ENCODE assay signal across 14 mouse cellular contexts in the genomic region with DNA sequence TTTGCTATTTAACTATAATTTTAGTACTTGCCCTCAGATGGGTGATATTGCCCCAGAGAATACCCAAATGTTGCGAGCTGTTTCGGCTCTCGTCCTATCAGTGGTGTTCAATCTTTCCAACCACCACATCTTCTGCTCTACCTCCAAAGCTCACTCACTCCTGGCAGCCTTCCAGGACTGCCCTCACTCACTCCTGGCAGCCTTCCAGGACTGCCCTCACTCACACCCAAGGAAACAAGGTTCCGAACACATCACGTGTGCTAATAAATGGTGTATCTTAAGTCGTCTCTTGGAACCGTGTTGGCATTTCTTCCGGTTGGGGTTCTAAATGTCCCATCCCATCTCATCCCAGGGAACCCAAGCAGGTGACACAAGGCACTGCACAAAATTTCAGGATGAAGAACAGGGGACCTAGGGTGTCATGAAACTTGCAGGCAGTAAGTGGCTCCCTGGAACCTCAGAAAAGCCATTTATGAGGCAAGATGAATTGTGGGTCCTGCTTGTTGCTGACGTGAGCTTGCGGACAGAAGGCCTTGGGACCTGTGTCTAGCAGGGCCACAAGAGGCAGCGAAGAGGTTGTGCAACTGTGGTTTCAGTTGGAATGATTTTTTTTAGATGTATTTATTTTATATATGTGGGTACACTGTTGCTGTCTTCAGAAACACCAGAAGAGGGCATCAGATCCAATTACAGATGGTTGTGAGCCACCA. TPM values are rescaled to one million over a fixed set of nuclear protein-coding genes. Genes with fewer than 3 reads are reported as not detected.
DNase-seq lines count a peak whose midpoint lies in the region; ATAC-seq and TF ChIP-seq lines count a peak whose summit lies in the region.
"Had no signal": no experiment of that assay in that cellular context is flagged by ENCODE, and none has a peak within 500 bp of the region (broad histone marks: within the 10 kb centered on the region; RNA-seq: fewer than 3 reads in every experiment).

No protein-coding gene starts in this region.

- TF ChIP-seq CTCF in liver, embryonic 14.5 days (IDR thresholded peaks at IDR 0.05; ENCODE audit: low read depth): 0 out of 2 replicates have a peak, but pooled peaks have one; percentile 11
- peak in 1 of 2 experiments; percentile 25; a peak in 2 of 4 replicates for TF ChIP-seq CTCF in CH12.LX (conservative IDR thresholded peaks at IDR 0.05 in 1 of 2, IDR thresholded peaks at IDR 0.05 in 1 of 2; ENCODE audit: low read depth in 2 of 2, low read length in 2 of 2)

- peaks cover 0 to 2% of the 10 kb centered on the region in 2 experiments; a peak in 1 of 4 replicates for H3K4me1 ChIP-seq in liver, embryonic 14.5 days (replicated peaks; ENCODE audit: control insufficient read depth in 2 of 2, insufficient read depth in 2 of 2, low read length in 1 of 2)
- H3K4me1 ChIP-seq in CH12.LX (ENCODE audit: control insufficient read depth in 1 of 2, insufficient read depth in 2 of 2): peaks cover 8 to 9% of the 10 kb centered on the region in 2 experiments
- H3K4me1 ChIP-seq in midbrain, embryonic 11.5 days (ENCODE audit: control insufficient read depth, insufficient read depth, low read length): no peaks in the 10 kb centered on the region
- H3K4me1 ChIP-seq: lung, embryonic 15.5 days had no signal

- no peak for TF ChIP-seq POLR2A in CH12.LX (IDR thresholded peaks at IDR 0.05; ENCODE audit: low read depth, low read length)

- in situ Hi-C loops in CH12.LX (cut with MboI; ENCODE audit: low pct_ligation_motif_present, low pct_unique_long_range_greater_than_20kb, low sequenced_read_pairs): no loop called here

- no peaks in the 10 kb centered on the region for H3K27me3 ChIP-seq in liver, embryonic 14.5 days (ENCODE audit: control insufficient read depth, insufficient read depth, low read length)
- H3K27me3 ChIP-seq in CH12.LX (replicated peaks): no peaks in the 10 kb centered on the region
- no peaks in the 10 kb centered on the region for H3K27me3 ChIP-seq in midbrain, embryonic 11.5 days (ENCODE audit: control insufficient read depth, insufficient read depth, low read length)
- H3K27me3 ChIP-seq: lung, embryonic 15.5 days had no signal

- no peak for ATAC-seq in liver, embryonic 14.5 days (ENCODE audit: insufficient read depth)
- ATAC-seq in midbrain, embryonic 11.5 days (ENCODE audit: low FRiP score): no peak

- no peaks in the 10 kb centered on the region for H3K79me2 ChIP-seq in CH12.LX (replicated peaks; ENCODE audit: control insufficient read depth, extremely low read depth, insufficient read depth, poor library complexity, severe bottlenecking)

- no peaks in the 10 kb centered on the region for H3K36me3 ChIP-seq in liver, embryonic 14.5 days (replicated peaks; ENCODE audit: control insufficient read depth, insufficient read depth, low read depth)
- no peaks in the 10 kb centered on the region for H3K36me3 ChIP-seq in CH12.LX (replicated peaks in 1 of 2; ENCODE audit: control insufficient read depth in 1 of 2, insufficient read depth in 1 of 2, low read length in 1 of 2)
- H3K36me3 ChIP-seq in midbrain, embryonic 11.5 days (ENCODE audit: control insufficient read depth, insufficient read depth, low read length): no peaks in the 10 kb centered on the region
- H3K36me3 ChIP-seq: G1E; lung, embryonic 15.5 days had no signal

- no peak overlapping the region for H3K4me2 ChIP-seq in liver, embryonic 14.5 days (ENCODE audit: low read depth)
- peak overlapping the region; percentile 3; the same call in 1 of the 2 replicates for H3K4me2 ChIP-seq in CH12.LX (ENCODE audit: insufficient read depth, low read depth, poor library complexity, severe bottlenecking)
- no peak overlapping the region for H3K4me2 ChIP-seq in midbrain, embryonic 11.5 days
- H3K4me2 ChIP-seq: lung, embryonic 15.5 days had no signal

- no peak for TF ChIP-seq RAD21 in CH12.LX (IDR thresholded peaks at IDR 0.05; ENCODE audit: low read depth, low read length)

- no peak overlapping the region for H3K27ac ChIP-seq in liver, embryonic 14.5 days
- no peak overlapping the region for H3K27ac ChIP-seq in CH12.LX (ENCODE audit: insufficient read depth, low read depth)
- no peak overlapping the region for H3K27ac ChIP-seq in midbrain, embryonic 11.5 days (ENCODE audit: low read depth, low read length)
- H3K27ac ChIP-seq: lung, embryonic 15.5 days had no signal

- dilution Hi-C loops in CH12.LX (cut with MboI; ENCODE audit: extremely low pct_ligation_motif_present, extremely low pct_unique_long_range_greater_than_20kb, low sequenced_read_pairs): no loop called here

- no peaks in the 10 kb centered on the region for H3K9me3 ChIP-seq in liver, embryonic 14.5 days (ENCODE audit: control insufficient read depth, low read length)
- no peaks in the 10 kb centered on the region for H3K9me3 ChIP-seq in CH12.LX (replicated peaks; ENCODE audit: low read length)
- no peaks in the 10 kb centered on the region for H3K9me3 ChIP-seq in midbrain, embryonic 11.5 days (ENCODE audit: control insufficient read depth, low read length)
- H3K9me3 ChIP-seq: G1E; lung, embryonic 15.5 days had no signal

- H3K9ac ChIP-seq in liver, embryonic 14.5 days (replicated peaks): no peak overlapping the region
- H3K9ac ChIP-seq in CH12.LX (ENCODE audit: insufficient read depth, low read depth): no peak overlapping the region
- no peak overlapping the region for H3K9ac ChIP-seq in midbrain, embryonic 11.5 days (ENCODE audit: low read length)
- H3K9ac ChIP-seq: lung, embryonic 15.5 days had no signal

- no peak for TF ChIP-seq EP300 in liver, embryonic 14.5 days (IDR thresholded peaks at IDR 0.05; ENCODE audit: low read depth)
- no peak for TF ChIP-seq EP300 in CH12.LX (IDR thresholded peaks at IDR 0.05; ENCODE audit: low read length)

- 65% methylated on average over 11 of the region's 11 CpGs for WGBS in liver, embryonic 14.5 days (ENCODE audit: insufficient replicate concordance)
- WGBS in midbrain, embryonic 11.5 days: 90% methylated on average over 11 of the region's 11 CpGs

- DNase-seq in liver, embryonic 14.5 days (ENCODE audit: low read depth in 3 of 3, low spot score in 3 of 3): no peak
- DNase-seq in liver: no peak
- DNase-seq in CH12.LX (ENCODE audit: extremely low read depth): no peak
- DNase-seq in NIH3T3 (ENCODE audit: low read depth): peak; percentile 16
- DNase-seq in kidney, postnatal 10 days: peak; percentile 84
- DNase-seq in thymus, postnatal 0 days (ENCODE audit: low spot score): no peak
- DNase-seq in thymus, postnatal 25 days: no peak
- DNase-seq in midbrain, embryonic 11.5 days (ENCODE audit: low spot score, missing footprints): no peak
- DNase-seq: gastrocnemius, postnatal 14 days; right cerebral cortex, adult 18-20 months had no signal

- no peak overlapping the region for H3K4me3 ChIP-seq in liver, embryonic 14.5 days (ENCODE audit: insufficient read depth in 1 of 2, low read depth in 2 of 2, low read length in 2 of 2)
- no peak overlapping the region for H3K4me3 ChIP-seq in CH12.LX (replicated peaks in 1 of 3; ENCODE audit: low read depth in 2 of 3, low read length in 2 of 3, poor library complexity in 1 of 3)
- H3K4me3 ChIP-seq in midbrain, embryonic 11.5 days (ENCODE audit: low read depth, low read length): no peak overlapping the region
- H3K4me3 ChIP-seq: lung, embryonic 15.5 days; myocyte had no signal

TF ChIP-seq in CH12.LX, 34 proteins besides CTCF, POLR2A, EP300 and RAD21:
- TF ChIP-seq USF1 (IDR thresholded peaks at IDR 0.05; ENCODE audit: low read depth, low read length): peak; percentile 25; the same call in 1 of the 2 replicates
- peak; percentile 80 for TF ChIP-seq BHLHE40 (IDR thresholded peaks at IDR 0.05; ENCODE audit: low read depth, low read length)
- no peak for TF ChIP-seq ZNF384 (IDR thresholded peaks at IDR 0.05; ENCODE audit: low read depth, low read length)
- 0 out of 2 replicates have a peak, but pooled peaks have one; percentile 7 for TF ChIP-seq TCF12 (IDR thresholded peaks at IDR 0.05; ENCODE audit: low read depth, low read length)

RNA-seq across cellular contexts. Expression of a gene that starts 19.6 kb away (rescaled TPM):
- 2.0 and 3.0 TPM in 2 replicates for polyA plus RNA-seq in liver, embryonic 14.5 days (2012; rRNA removed)
- 4.1 and 4.9 TPM in 2 replicates for polyA plus RNA-seq in liver, embryonic 14.5 days (2014; fragmentation: Nextera tagmentation; extraction: Ambion mirVana)
- total RNA-seq in CH12.LX (2012; rRNA removed) (1.0 and 1.9 TPM in 2 replicates), CH12.LX (2014; rRNA removed) (0.72 and 0.79 TPM in 2 replicates)
- 0.50 and 1.5 TPM in 2 replicates for polyA plus RNA-seq in CH12.LX (2012; ENCODE audit: insufficient read length, low read depth)
- 8.5 and 9.0 TPM in 2 replicates for polyA plus RNA-seq in thymus, postnatal 0 days (2015; fragmentation: Nextera tagmentation; extraction: Ambion mirVana)
- polyA plus RNA-seq in midbrain, embryonic 11.5 days (2014; fragmentation: Nextera tagmentation; extraction: Ambion mirVana): 0.07 TPM in 1 of 2 replicates, not detected in the other
- total RNA-seq: left cerebral cortex, postnatal 10 days had no signal

RNA-seq across cellular contexts. Expression of a gene that starts 32.2 kb away (rescaled TPM):
- 27.6 and 40.4 TPM in 2 replicates for polyA plus RNA-seq in liver, embryonic 14.5 days (2012; rRNA removed)
- 65.5 and 73.5 TPM in 2 replicates for polyA plus RNA-seq in liver, embryonic 14.5 days (2014; fragmentation: Nextera tagmentation; extraction: Ambion mirVana)
- total RNA-seq in CH12.LX (2012; rRNA removed) (not detected in 2 replicates), CH12.LX (2014; rRNA removed) (not detected in 2 replicates)
- polyA plus RNA-seq in CH12.LX (2012; ENCODE audit: insufficient read length, low read depth): not detected in 2 replicates
- polyA plus RNA-seq in thymus, postnatal 0 days (2015; fragmentation: Nextera tagmentation; extraction: Ambion mirVana): 2.7 and 2.8 TPM in 2 replicates
- polyA plus RNA-seq in midbrain, embryonic 11.5 days (2014; fragmentation: Nextera tagmentation; extraction: Ambion mirVana): 3.3 and 3.8 TPM in 2 replicates
- polyA plus RNA-seq: G1E, myocyte had no signal

Comparison
In these comparisons a context has a peak if more than half of its experiments do, and no peak if none do; other contexts are left out.
1. DNase-seq: peak in NIH3T3 (single experiment) and kidney, postnatal 10 days (single experiment); none in liver, embryonic 14.5 days (0 of 3), liver (single experiment), CH12.LX (single experiment), thymus, postnatal 0 days (single experiment), thymus, postnatal 25 days (single experiment) and midbrain, embryonic 11.5 days (single experiment).